Mouse (Mus musculus) forebrain, embryonic 12.5 days (tissue): ENCODE measurements around the gene Cd82. TPM values are rescaled to one million over a fixed set of nuclear protein-coding genes. Genes with fewer than 3 reads are reported as not detected.
A peak's percentile ranks its signal among the peaks of the same experiment; 100 is the strongest.

Experiments used
- ATAC-seq: fragments of 200-750 bp; cut with Nextera tagmentation; 2 replicates; pipeline ENCODE4 v1.8.0; 2017; ENCODE audit warnings: moderate TSS enrichment; ENCODE audit not compliant: low FRiP score
- H3K27ac ChIP-seq: fragments of 300-500 bp; sonication (generic); 2 replicates; pipeline ENCODE4 v1.5.1; 2016; ENCODE audit warnings: mild to moderate bottlenecking
- H3K27me3 ChIP-seq: fragments of 300-500 bp; sonication (generic); 2 replicates; pipeline ENCODE4 v1.6.1; 2016; ENCODE audit warnings: mild to moderate bottlenecking
- H3K36me3 ChIP-seq: fragments of 300-500 bp; sonication (generic); replicated peaks from 2 replicates; pipeline ENCODE4 v1.6.1; 2016; ENCODE audit warnings: mild to moderate bottlenecking
- H3K4me1 ChIP-seq: fragments of 300-500 bp; sonication (generic); 2 replicates; pipeline ENCODE4 v1.6.1; 2016
- H3K4me2 ChIP-seq: fragments of 300-500 bp; sonication (generic); 2 replicates; pipeline ENCODE4 v1.6.1; 2016; ENCODE audit warnings: mild to moderate bottlenecking, moderate library complexity
- H3K4me3 ChIP-seq: fragments of 300-500 bp; sonication (generic); replicated peaks from 2 replicates; pipeline ENCODE4 v1.5.1; 2016; ENCODE audit warnings: mild to moderate bottlenecking
- H3K9ac ChIP-seq: fragments of 300-500 bp; sonication (generic); 2 replicates; pipeline ENCODE4 v1.6.1; 2016; ENCODE audit warnings: mild to moderate bottlenecking
- H3K9me3 ChIP-seq: fragments of 300-500 bp; sonication (generic); 2 replicates; pipeline ENCODE4 v1.6.1; 2016
- WGBS: fragments of 180-500 bp; shearing (Covaris S2); methylation state at CpG from one replicate; pipeline ENCODE4 v1.1.7; 2016; 5-methylcytosine and 5-hydroxymethylcytosine counted together
- microRNA-seq: library from miRNA; unstranded; fragments of <30 nt; microRNA quantifications from one replicate; pipeline ENCODE4, GENCODE M21; 2017
- polyA plus RNA-seq: library from polyadenylated mRNA; unstranded; fragments of >200 nt; fragmentation: Nextera tagmentation; extraction: Ambion mirVana; gene quantifications from 2 replicates; pipeline ENCODE4 v1.2.1, GENCODE M21; 2016

Cd82 gene
- polyA plus RNA-seq, 1 experiment from 2014 or later = 10.6 TPM

DNA sequence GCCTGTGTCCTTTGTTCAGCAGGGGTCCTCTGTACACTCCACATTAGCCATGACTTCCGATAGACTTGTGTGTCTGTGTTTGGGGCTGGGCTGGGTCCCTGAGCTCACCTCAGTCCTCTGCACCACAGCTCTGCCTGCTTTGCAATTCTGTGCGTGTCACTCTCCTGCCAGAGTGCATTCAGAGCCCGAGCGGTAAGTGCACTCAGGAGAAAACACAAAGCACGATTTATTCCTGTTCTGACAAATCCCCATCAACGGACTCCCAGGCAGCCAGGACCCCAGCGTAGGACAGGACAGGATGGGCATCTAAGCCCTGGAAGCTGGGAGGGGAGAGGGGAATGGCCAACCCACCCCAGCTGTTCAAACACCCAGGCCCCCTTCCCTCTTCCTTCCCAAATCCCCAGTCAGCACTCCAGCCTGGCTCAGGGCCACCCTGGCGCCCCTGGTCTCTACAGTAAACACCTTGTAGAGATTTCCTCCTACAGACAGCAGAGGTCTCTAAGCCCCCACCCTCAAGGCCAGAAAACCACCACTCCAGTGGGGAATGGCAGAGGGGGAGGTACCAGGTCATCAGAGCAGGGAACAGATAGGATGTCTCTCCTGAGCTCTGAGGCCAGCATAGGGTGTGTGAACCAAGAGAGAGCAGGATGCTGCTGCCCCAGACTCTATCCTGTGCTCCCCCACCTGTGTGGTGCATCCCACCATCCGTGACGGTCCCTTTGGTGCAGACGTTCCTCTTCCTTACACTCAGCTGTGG lies 72.6 kb downstream of the Cd82 start:
- WGBS = 26% methylated on average over 11 of the region's 11 CpGs
- Histone ChIP-seq H3K4me1 (peaks cover 28% of the 10 kb centered on the region), H3K27ac (peak overlapping the region; percentile 81), H3K9ac (0 out of 2 replicates have a peak overlapping the region, but pooled peaks have one; percentile 33), H3K4me2 (peak overlapping the region; percentile 30), H3K27me3 (peaks cover 11% of the 10 kb centered on the region), H3K36me3 (no peaks in the 10 kb centered on the region), H3K9me3 (no peaks in the 10 kb centered on the region), H3K4me3 (no peak overlapping the region)
- peak; percentile 74 for ATAC-seq

- no peak overlapping the region for H3K4me2 ChIP-seq
- no peak for ATAC-seq
- H3K9me3 ChIP-seq = no peaks in the 10 kb centered on the region
- H3K27ac ChIP-seq = no peak overlapping the region
- H3K9ac ChIP-seq = no peak overlapping the region
- 66% methylated on average over 4 of the region's 4 CpGs for WGBS
- peaks cover 11% of the 10 kb centered on the region for H3K27me3 ChIP-seq
- H3K4me3 ChIP-seq = no peak overlapping the region
- H3K36me3 ChIP-seq = no peaks in the 10 kb centered on the region
- H3K4me1 ChIP-seq = peaks cover 28% of the 10 kb centered on the region
Measured at GRCm38 (mm10) chr2:93386958-93387357, 76.0 kb downstream of the Cd82 start.

DNA sequence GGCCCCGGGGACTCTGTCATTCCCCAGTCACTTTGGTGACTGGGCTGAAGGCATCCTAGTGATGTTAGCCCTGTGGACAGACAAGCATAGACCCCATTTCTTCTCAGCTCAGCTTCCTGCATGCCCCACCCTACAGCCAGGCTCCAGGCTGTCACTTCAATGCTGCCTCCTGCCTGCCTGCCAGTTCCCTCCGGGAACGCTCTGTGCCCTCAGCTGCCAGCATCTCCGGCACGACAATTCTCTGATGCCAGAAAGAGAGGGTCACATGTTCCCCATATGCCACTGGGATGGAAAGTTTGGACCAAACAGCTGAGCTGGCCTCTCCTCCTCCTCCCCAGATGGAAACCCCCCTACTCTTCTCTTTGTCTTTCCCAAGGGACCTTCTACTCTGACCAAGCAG lies 79.1 kb downstream of the Cd82 start:
- Histone ChIP-seq H3K9ac (no peak overlapping the region), H3K9me3 (no peaks in the 10 kb centered on the region), H3K36me3 (no peaks in the 10 kb centered on the region), H3K27ac (no peak overlapping the region), H3K4me1 (no peaks in the 10 kb centered on the region; the same call in 1 of the 2 replicates), H3K4me3 (no peak overlapping the region), H3K27me3 (peaks cover 5% of the 10 kb centered on the region), H3K4me2 (no peak overlapping the region)
- ATAC-seq = no peak
- 89% methylated on average over 5 of the region's 5 CpGs for WGBS

- no peak overlapping the region for H3K9ac ChIP-seq
- no peaks in the 10 kb centered on the region; the same call in 1 of the 2 replicates for H3K4me1 ChIP-seq
- H3K27ac ChIP-seq = no peak overlapping the region
- no peaks in the 10 kb centered on the region for H3K36me3 ChIP-seq
- H3K27me3 ChIP-seq = no peaks in the 10 kb centered on the region
- H3K9me3 ChIP-seq = no peaks in the 10 kb centered on the region
- no peak overlapping the region for H3K4me2 ChIP-seq
- H3K4me3 ChIP-seq = no peak overlapping the region
- ATAC-seq = no peak
- 37% methylated on average over 2 of the region's 2 CpGs for WGBS
Measured at GRCm38 (mm10) chr2:93380680-93381089, 82.3 kb downstream of the Cd82 start.

GRCm38 (mm10) chr2:93377797-93378196 lies 85.1 kb downstream of the Cd82 start:
- no peak overlapping the region for H3K27ac ChIP-seq
- ATAC-seq = no peak
- H3K9ac ChIP-seq = no peak overlapping the region
- H3K36me3 ChIP-seq = no peaks in the 10 kb centered on the region
- no peaks in the 10 kb centered on the region for H3K9me3 ChIP-seq
- H3K4me1 ChIP-seq = no peaks in the 10 kb centered on the region; the same call in 1 of the 2 replicates
- no peaks in the 10 kb centered on the region for H3K27me3 ChIP-seq
- no peak overlapping the region for H3K4me2 ChIP-seq
- WGBS = 70% methylated on average over 15 of the region's 15 CpGs
- no peak overlapping the region for H3K4me3 ChIP-seq

DNA sequence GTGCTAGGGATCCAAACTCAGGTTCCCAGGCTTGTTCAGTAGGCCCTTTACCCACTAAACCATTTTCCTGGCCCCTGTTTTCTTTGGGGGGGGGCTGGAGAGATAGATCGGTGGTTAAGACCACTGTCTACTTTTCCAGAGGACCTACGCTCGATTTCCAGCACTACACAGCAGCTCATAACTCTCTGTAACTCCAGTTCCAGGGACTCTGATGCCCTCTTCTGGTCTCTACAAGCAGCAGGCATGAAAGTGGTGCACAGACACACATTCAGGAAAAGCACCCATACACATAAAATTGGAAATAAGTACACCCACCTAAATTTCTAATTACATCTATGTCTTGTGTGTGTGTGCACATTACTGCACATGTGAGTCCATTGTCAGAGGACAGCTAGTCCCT lies 85.8 kb downstream of the Cd82 start:
- no peaks in the 10 kb centered on the region for H3K36me3 ChIP-seq
- H3K4me2 ChIP-seq = no peak overlapping the region
- no peak overlapping the region for H3K27ac ChIP-seq
- H3K4me3 ChIP-seq = no peak overlapping the region
- no peaks in the 10 kb centered on the region for H3K27me3 ChIP-seq
- peaks cover 5% of the 10 kb centered on the region for H3K4me1 ChIP-seq
- H3K9me3 ChIP-seq = no peaks in the 10 kb centered on the region
- WGBS = 96% methylated on average over 3 of the region's 3 CpGs
- no peak overlapping the region for H3K9ac ChIP-seq
- no peak for ATAC-seq

- Histone ChIP-seq H3K27ac (no peak overlapping the region; the same call in 1 of the 2 replicates), H3K4me2 (no peak overlapping the region), H3K4me3 (no peak overlapping the region), H3K27me3 (no peaks in the 10 kb centered on the region), H3K9ac (no peak overlapping the region), H3K4me1 (peaks cover 15% of the 10 kb centered on the region), H3K9me3 (no peaks in the 10 kb centered on the region), H3K36me3 (no peaks in the 10 kb centered on the region)
- 97% methylated on average over 10 of the region's 10 CpGs for WGBS
- ATAC-seq = no peak
Measured at GRCm38 (mm10) chr2:93372872-93373271, 90.1 kb downstream of the Cd82 start.

GRCm38 (mm10) chr2:93372097-93372571 lies 90.8 kb downstream of the Cd82 start:
- peaks cover 18% of the 10 kb centered on the region for H3K4me1 ChIP-seq
- 41% methylated on average over 3 of the region's 6 CpGs for WGBS
- no peak for ATAC-seq

More at GRCm38 (mm10) chr2:93372097-93372571, 90.8 kb downstream of the Cd82 start:
- no peaks in the 10 kb centered on the region for H3K9me3 ChIP-seq
- no peaks in the 10 kb centered on the region for H3K27me3 ChIP-seq
- no peak overlapping the region for H3K9ac ChIP-seq
- no peak overlapping the region for H3K4me3 ChIP-seq
- H3K27ac ChIP-seq = no peak overlapping the region
- H3K36me3 ChIP-seq = no peaks in the 10 kb centered on the region
- no peak overlapping the region for H3K4me2 ChIP-seq

Small RNAs within 50 kb of the gene (microRNA-seq; reads per million reads assigned to microRNA genes)
- not detected for gene Mir7001

Other genes with a start within 250 kb of the Cd82 start
- gene Tspan18, start 128.6 kb downstream of the Cd82 start, polyA plus RNA-seq = 31.2 and 32.5 TPM in 2 replicates
- not detected in 2 replicates for gene Gm10803, start 97.4 kb upstream of the Cd82 start, polyA plus RNA-seq
- gene Alx4, start 179.2 kb upstream of the Cd82 start, polyA plus RNA-seq = 5.2 and 5.9 TPM in 2 replicates